Mouse (Mus musculus) erythroblast, embryonic 14.5 days (primary cell): ENCODE results near the gene Ak6. TPM values are rescaled to one million over a fixed set of nuclear protein-coding genes. Genes with fewer than 3 reads are reported as not detected.
A peak's percentile ranks its signal among the peaks of the same experiment; 100 is the strongest.

Experiments used
- H3K27me3 ChIP-seq: 2 replicates; pipeline ENCODE4 v1.6.1; 2012; ENCODE audit warnings: inconsistent platforms; ENCODE audit not compliant: control insufficient read depth
- H3K36me3 ChIP-seq: 2 replicates; pipeline ENCODE4 v1.6.1; 2012; ENCODE audit warnings: mild to moderate bottlenecking, inconsistent platforms; ENCODE audit not compliant: control insufficient read depth
- H3K4me1 ChIP-seq: 2 replicates; pipeline ENCODE4 v1.6.1; 2012; ENCODE audit warnings: inconsistent platforms; ENCODE audit not compliant: control insufficient read depth
- H3K4me3 ChIP-seq: replicated peaks from 2 replicates; pipeline ENCODE3; 2012; ENCODE audit warnings: moderate library complexity, mild to moderate bottlenecking, inconsistent platforms
- H3K9me3 ChIP-seq: 2 replicates; pipeline ENCODE4 v1.6.1; 2012; ENCODE audit warnings: low read length, inconsistent platforms, mixed read lengths; ENCODE audit not compliant: control insufficient read depth
- GATA1 ChIP-seq: IDR thresholded peaks from 2 replicates; pipeline ENCODE4 v1.6.1; 2012; ENCODE audit warnings: low read length, inconsistent platforms, mixed read lengths
- TAL1 ChIP-seq: IDR thresholded peaks from 3 replicates; pipeline ENCODE4 v1.6.1; 2012; ENCODE audit warnings: low read length, inconsistent platforms, mixed read lengths
- polyA plus RNA-seq: library from polyadenylated mRNA; stranded (reverse); fragments of >175 nt; gene quantifications from 2 replicates; pipeline ENCODE4 v1.2.3, GENCODE M21; 2012

Gene Ak6
- polyA plus RNA-seq, 1 experiment, result 2.1 TPM

- peaks cover 15% of the 10 kb centered on the region for H3K36me3 ChIP-seq
- H3K9me3 ChIP-seq, result peaks cover 5% of the 10 kb centered on the region
- H3K4me1 ChIP-seq, result peaks cover 9% of the 10 kb centered on the region
- TF ChIP-seq GATA1 (no peak), TAL1 (no peak)
- peaks cover 10% of the 10 kb centered on the region for H3K27me3 ChIP-seq
- H3K4me3 ChIP-seq, result no peak overlapping the region
These were observed 38.5 kb upstream of the Ak6 start for GRCm38 (mm10) chr13:100612251-100612650.

GRCm38 (mm10) chr13:100612903-100613302, 37.9 kb upstream of the Ak6 start:
- peaks cover 20% of the 10 kb centered on the region for H3K36me3 ChIP-seq
- TF ChIP-seq TAL1 (no peak), GATA1 (no peak)
- H3K4me1 ChIP-seq, result peaks cover 12% of the 10 kb centered on the region

DNA sequence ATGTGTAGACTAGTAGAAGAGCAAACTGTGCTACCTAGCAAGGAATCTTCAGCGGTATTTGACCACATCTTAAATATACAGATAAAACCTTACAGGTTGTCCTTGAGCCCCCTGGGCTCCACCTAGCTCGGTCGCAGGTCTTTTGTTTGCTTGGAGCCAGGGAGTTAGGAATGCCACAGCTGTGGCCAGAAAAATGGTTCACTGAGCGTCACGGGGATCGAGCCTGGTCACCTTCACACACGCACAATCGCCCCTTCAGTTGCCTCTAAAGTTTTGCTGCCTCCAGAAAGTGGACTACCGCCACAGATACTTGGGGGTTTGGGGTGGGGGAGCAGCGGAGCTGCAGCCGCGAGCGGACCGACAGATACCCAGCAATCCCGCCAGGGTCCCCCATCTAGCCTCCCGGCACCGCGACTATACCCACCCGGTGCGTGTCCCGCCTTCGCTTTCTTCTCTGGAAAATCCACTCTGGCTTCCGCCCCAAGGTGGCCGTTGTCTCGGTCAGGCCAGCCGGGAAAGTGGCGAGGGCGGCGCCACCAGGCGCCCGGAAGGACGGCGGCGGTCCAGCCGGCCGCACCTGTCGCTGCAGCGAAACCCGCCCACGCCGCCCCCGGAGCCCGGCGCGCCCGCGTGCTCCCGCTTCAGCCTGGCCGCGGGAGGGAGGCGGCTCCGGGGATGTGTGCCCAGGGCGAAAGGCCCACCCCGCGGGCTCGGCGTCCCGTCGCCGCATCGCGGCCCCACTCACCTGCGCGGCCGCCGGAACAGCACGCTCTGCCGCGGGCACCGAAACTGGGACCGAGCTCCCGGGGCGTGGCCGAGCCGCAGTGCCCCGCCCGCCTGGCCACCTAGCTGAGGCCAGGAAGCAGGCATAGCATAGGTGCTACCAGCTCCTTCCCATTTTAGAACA, 34.3 kb upstream of the Ak6 start, which contains the start of gene Marveld2:
Gene Marveld2, minus strand, starts transcription at position 791 of the 907 bp plus-strand sequence.
- Histone ChIP-seq H3K9me3 (no peaks in the 10 kb centered on the region), H3K4me3 (peak within 1 kb of the TSS; percentile 70), H3K36me3 (peaks cover 43% of the 10 kb centered on the region), H3K27me3 (peaks cover 10% of the 10 kb centered on the region), H3K4me1 (peaks cover 12% of the 10 kb centered on the region)
- no peak for TF ChIP-seq GATA1
- TF ChIP-seq TAL1, result no peak

More at GRCm38 (mm10) chr13:100612903-100613302, 37.9 kb upstream of the Ak6 start:
- Histone ChIP-seq H3K4me3 (no peak overlapping the region), H3K9me3 (peaks cover 1% of the 10 kb centered on the region), H3K27me3 (peaks cover 10% of the 10 kb centered on the region)

GRCm38 (mm10) chr13:100617583-100617982, 33.2 kb upstream of the Ak6 start:
- H3K36me3 ChIP-seq, result peaks cover 46% of the 10 kb centered on the region
- TF ChIP-seq TAL1, result no peak
- no peak for TF ChIP-seq GATA1

DNA sequence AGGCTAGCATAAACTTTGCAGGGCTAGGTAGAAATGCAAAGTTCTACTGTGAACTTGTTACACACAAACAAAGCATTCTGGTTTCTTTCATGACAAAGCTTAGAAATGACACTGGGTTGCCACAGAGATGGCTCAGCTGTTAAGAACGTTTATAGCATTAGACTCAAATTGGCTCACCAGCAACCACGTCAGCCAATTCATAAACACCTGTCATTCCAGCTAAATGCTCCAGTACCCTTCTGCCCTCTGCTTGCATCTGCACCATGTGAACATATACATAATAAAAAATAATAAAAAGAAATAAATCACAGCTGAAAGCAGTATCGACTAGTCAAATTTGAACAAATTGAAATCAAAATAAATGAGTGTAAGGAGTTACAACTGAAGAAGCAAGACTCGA, 28.5 kb upstream of the Ak6 start:
- H3K36me3 ChIP-seq, result peaks cover 80% of the 10 kb centered on the region
- H3K4me3 ChIP-seq, result no peak overlapping the region
- no peaks in the 10 kb centered on the region for H3K9me3 ChIP-seq
- TF ChIP-seq TAL1 (no peak), GATA1 (no peak)
- peaks cover 3% of the 10 kb centered on the region for H3K4me1 ChIP-seq
- H3K27me3 ChIP-seq, result no peaks in the 10 kb centered on the region

More at GRCm38 (mm10) chr13:100617583-100617982, 33.2 kb upstream of the Ak6 start:
- Histone ChIP-seq H3K4me1 (peaks cover 12% of the 10 kb centered on the region), H3K4me3 (no peak overlapping the region), H3K27me3 (peaks cover 10% of the 10 kb centered on the region), H3K9me3 (no peaks in the 10 kb centered on the region)

DNA sequence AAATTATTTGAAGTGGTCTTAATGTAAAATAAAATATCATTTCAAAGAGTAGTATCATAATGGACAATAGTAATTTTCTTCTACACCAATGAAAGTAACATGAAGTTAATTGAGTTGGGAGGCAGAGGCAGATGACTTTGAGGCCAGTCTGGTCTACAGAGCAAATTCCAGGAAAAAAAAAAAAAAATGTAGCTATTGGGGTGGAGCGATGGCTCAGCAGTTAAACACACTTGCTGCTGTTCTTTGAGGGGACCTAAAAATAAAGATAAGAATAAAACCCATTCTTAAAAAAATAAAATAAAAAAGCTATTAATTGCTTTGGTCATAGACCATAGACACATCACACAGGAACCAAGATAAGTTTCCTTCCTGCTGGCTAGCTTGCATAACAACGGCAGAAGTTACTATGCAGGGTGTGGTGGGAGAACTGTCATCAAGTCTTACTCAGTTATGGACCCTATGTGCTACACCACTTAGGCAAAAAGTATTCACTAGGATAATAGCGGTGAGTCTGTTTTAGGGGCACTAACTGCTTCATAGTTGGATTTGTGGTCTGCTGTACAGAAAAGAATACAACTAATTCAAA, 16.6 kb upstream of the Ak6 start:
- peaks cover 2% of the 10 kb centered on the region; the same call in 1 of the 2 replicates for H3K4me1 ChIP-seq
- H3K4me3 ChIP-seq, result no peak overlapping the region
- no peaks in the 10 kb centered on the region for H3K9me3 ChIP-seq
- peaks cover 81% of the 10 kb centered on the region for H3K36me3 ChIP-seq
- TF ChIP-seq TAL1, result no peak
- TF ChIP-seq GATA1, result no peak
- H3K27me3 ChIP-seq, result no peaks in the 10 kb centered on the region

- no peak overlapping the region for H3K4me3 ChIP-seq
- H3K4me1 ChIP-seq, result no peaks in the 10 kb centered on the region
- H3K36me3 ChIP-seq, result peaks cover 90% of the 10 kb centered on the region
- TF ChIP-seq TAL1 (no peak), GATA1 (no peak)
- H3K27me3 ChIP-seq, result no peaks in the 10 kb centered on the region
- no peaks in the 10 kb centered on the region for H3K9me3 ChIP-seq
These were observed 8.1 kb upstream of the Ak6 start for GRCm38 (mm10) chr13:100642471-100643209.

GRCm38 (mm10) chr13:100648223-100648622, 2.6 kb upstream of the Ak6 start:
- Histone ChIP-seq H3K36me3 (peaks cover 51% of the 10 kb centered on the region), H3K27me3 (no peaks in the 10 kb centered on the region), H3K9me3 (no peaks in the 10 kb centered on the region), H3K4me3 (no peak overlapping the region), H3K4me1 (peaks cover 19% of the 10 kb centered on the region)
- TF ChIP-seq GATA1 (no peak), TAL1 (no peak)
